Mouse (Mus musculus): Measurements from ENCODE around the gene Lgr6.
A peak's percentile ranks its signal among the peaks of the same experiment; 100 is the strongest.

- TF ChIP-seq EP300 (optimal IDR thresholded peaks at IDR 0.05) (no peak), CTCF (IDR thresholded peaks at IDR 0.05; ENCODE audit: low read depth) (peak; percentile 94)
These were observed 7.6 kb upstream of the Lgr6 start for GRCm38 (mm10) chr1:135112661-135113060.
